Mouse (Mus musculus) monocyte, adult 2 months (primary cell): ENCODE data around the gene Syk.
A peak's percentile ranks its signal among the peaks of the same experiment; 100 is the strongest.

Experiments
- DNase-seq, 2 experiments: peaks; one replicate each; pipeline ENCODE4 v3.0.0; 2022; ENCODE audit warnings: low spot score in 2 of 2, low read depth in 1 of 2

Gene Syk

GRCm38 (mm10) chr13:52649791-52650418 lies 66.9 kb downstream of the Syk start:
- DNase-seq: no peak

- DNase-seq: no peak
Measured at GRCm38 (mm10) chr13:52651383-52652252, 68.6 kb downstream of the Syk start.

GRCm38 (mm10) chr13:52652253-52652628 lies 69.3 kb downstream of the Syk start:
- no peak for DNase-seq

GRCm38 (mm10) chr13:52654081-52654829 lies 71.3 kb downstream of the Syk start:
- no peak for DNase-seq

GRCm38 (mm10) chr13:52654830-52655308 lies 71.9 kb downstream of the Syk start:
- DNase-seq: no peak

GRCm38 (mm10) chr13:52657966-52658365 lies 75.0 kb downstream of the Syk start:
- DNase-seq: no peak

- DNase-seq: peak in 1 of 2 experiments; percentile 46
Measured at GRCm38 (mm10) chr13:52658477-52658876, 75.5 kb downstream of the Syk start.

- DNase-seq: no peak
Measured at GRCm38 (mm10) chr13:52659171-52659665, 76.2 kb downstream of the Syk start.

GRCm38 (mm10) chr13:52669889-52670288 lies 86.9 kb downstream of the Syk start:
- DNase-seq: no peak

GRCm38 (mm10) chr13:52673272-52673671 lies 90.3 kb downstream of the Syk start:
- DNase-seq: no peak

GRCm38 (mm10) chr13:52673856-52674255 lies 90.9 kb downstream of the Syk start:
- no peak for DNase-seq

- no peak for DNase-seq
Measured at GRCm38 (mm10) chr13:52674839-52675238, 91.9 kb downstream of the Syk start.

- no peak for DNase-seq
Measured at GRCm38 (mm10) chr13:52675526-52676294, 92.7 kb downstream of the Syk start.

GRCm38 (mm10) chr13:52676671-52677445 lies 93.9 kb downstream of the Syk start:
- DNase-seq: no peak

- no peak for DNase-seq
Measured at GRCm38 (mm10) chr13:52679906-52680305, 96.9 kb downstream of the Syk start.

GRCm38 (mm10) chr13:52682107-52682506 lies 99.1 kb downstream of the Syk start:
- no peak for DNase-seq

- no peak for DNase-seq
Measured at GRCm38 (mm10) chr13:52690425-52690824, 107.5 kb downstream of the Syk start.

- DNase-seq: no peak
Measured at GRCm38 (mm10) chr13:52692311-52692710, 109.3 kb downstream of the Syk start.

- DNase-seq: no peak
Measured at GRCm38 (mm10) chr13:52694857-52695256, 111.9 kb downstream of the Syk start.
